Mouse (Mus musculus) embryonic fibroblast, embryonic 13.5 days (primary cell): ENCODE results near the gene Bicc1.

Source experiments
- CTCF ChIP-seq: IDR thresholded peaks from 2 replicates; pipeline ENCODE4 v1.5.1; 2011; ENCODE audit warnings: mild to moderate bottlenecking, control low read depth, low read length, moderate library complexity, borderline replicate concordance; ENCODE audit not compliant: insufficient read depth
- POLR2A ChIP-seq: IDR thresholded peaks from 2 replicates; pipeline ENCODE4 v1.6.1; 2011; ENCODE audit warnings: low read depth, mild to moderate bottlenecking, control low read depth, low read length, moderate library complexity

GRCm38 (mm10) chr10:71002186-71002585, 157.3 kb downstream of the Bicc1 start:
- no peak for TF ChIP-seq CTCF
- TF ChIP-seq POLR2A: no peak
